Mouse (Mus musculus) forebrain, embryonic 13.5 days (tissue): ENCODE measurements at regions not wholly inside any gene's neighbourhood (a gene's known extent, or its start where the extent isn't known, plus 50 kb on each side); places are given as distances from the start of the nearest gene placed in this dataset.

Source experiments
- ATAC-seq: fragments of 200-750 bp; cut with Nextera tagmentation; 2 replicates; pipeline ENCODE4 v1.8.0; 2017
- H3K27ac ChIP-seq: fragments of 300-500 bp; sonication (generic); 2 replicates; pipeline ENCODE4 v1.5.1; 2015; ENCODE audit warnings: inconsistent platforms, mild to moderate bottlenecking, moderate library complexity
- H3K27me3 ChIP-seq: fragments of 300-500 bp; sonication (generic); 2 replicates; pipeline ENCODE4 v1.6.1; 2015; ENCODE audit warnings: mild to moderate bottlenecking, inconsistent platforms
- H3K36me3 ChIP-seq: fragments of 300-500 bp; sonication (generic); 2 replicates; pipeline ENCODE4 v1.6.1; 2015; ENCODE audit warnings: mild to moderate bottlenecking, inconsistent platforms; ENCODE audit not compliant: poor library complexity, severe bottlenecking
- H3K4me1 ChIP-seq: fragments of 300-500 bp; sonication (generic); 2 replicates; pipeline ENCODE4 v1.6.1; 2015; ENCODE audit warnings: inconsistent platforms
- H3K4me2 ChIP-seq: fragments of 300-500 bp; sonication (generic); 2 replicates; pipeline ENCODE4 v1.6.1; 2015; ENCODE audit warnings: inconsistent platforms, mild to moderate bottlenecking, moderate library complexity
- H3K4me3 ChIP-seq: fragments of 300-500 bp; sonication (generic); 2 replicates; pipeline ENCODE4 v1.5.1; 2015; ENCODE audit warnings: mild to moderate bottlenecking, inconsistent platforms
- H3K9ac ChIP-seq: fragments of 300-500 bp; sonication (generic); 2 replicates; pipeline ENCODE4 v1.6.1; 2015; ENCODE audit warnings: mild to moderate bottlenecking, inconsistent platforms
- H3K9me3 ChIP-seq: fragments of 300-500 bp; sonication (generic); replicated peaks from 2 replicates; pipeline ENCODE4 v1.6.1; 2016; ENCODE audit warnings: inconsistent platforms
- WGBS: fragments of 180-500 bp; shearing (Covaris S2); methylation state at CpG from one replicate; pipeline ENCODE4 v1.1.7; 2015; 5-methylcytosine and 5-hydroxymethylcytosine counted together

- Histone ChIP-seq H3K4me3 (no peak overlapping the region), H3K27me3 (no peaks in the 10 kb centered on the region), H3K27ac (no peak overlapping the region), H3K4me1 (peaks cover 15% of the 10 kb centered on the region), H3K9ac (no peak overlapping the region), H3K9me3 (no peaks in the 10 kb centered on the region), H3K36me3 (no peaks in the 10 kb centered on the region), H3K4me2 (no peak overlapping the region)
- WGBS = 89% methylated on average over 7 of the region's 7 CpGs
- ATAC-seq = no peak
Observed at GRCm38 (mm10) chr17:84009966-84010365, 162.2 kb upstream of the Haao start.

GRCm38 (mm10) chr17:84009194-84009593, 161.4 kb upstream of the Haao start:
- H3K4me1 ChIP-seq = peaks cover 17% of the 10 kb centered on the region
- no peak overlapping the region for H3K27ac ChIP-seq
- WGBS = 62% methylated on average over 8 of the region's 8 CpGs
- H3K9me3 ChIP-seq = no peaks in the 10 kb centered on the region
- H3K36me3 ChIP-seq = no peaks in the 10 kb centered on the region
- H3K9ac ChIP-seq = no peak overlapping the region
- no peak overlapping the region for H3K4me2 ChIP-seq
- H3K4me3 ChIP-seq = no peak overlapping the region
- H3K27me3 ChIP-seq = no peaks in the 10 kb centered on the region
- peak; percentile 80 for ATAC-seq

DNA sequence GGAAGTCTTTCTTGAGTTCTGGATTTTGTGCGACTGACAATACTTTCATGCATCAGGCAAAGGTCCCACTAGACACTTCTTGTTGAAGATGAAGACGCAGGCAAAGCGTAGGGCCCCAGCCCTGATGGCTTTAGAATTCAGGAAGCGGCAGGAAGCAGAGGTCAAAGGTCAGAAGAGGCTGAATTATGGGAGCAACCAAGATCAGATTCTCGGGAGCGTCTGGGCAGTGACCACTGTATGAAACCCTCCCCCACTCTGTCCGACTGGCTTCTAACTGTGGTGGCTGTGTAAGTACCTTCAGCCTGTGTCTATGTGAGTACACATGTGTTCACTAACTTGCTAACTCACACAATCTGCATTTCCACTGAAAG, 160.9 kb upstream of the Haao start:
- Histone ChIP-seq H3K9ac (no peak overlapping the region), H3K27me3 (no peaks in the 10 kb centered on the region), H3K36me3 (no peaks in the 10 kb centered on the region), H3K4me1 (peaks cover 23% of the 10 kb centered on the region), H3K4me2 (no peak overlapping the region), H3K4me3 (no peak overlapping the region), H3K27ac (no peak overlapping the region), H3K9me3 (no peaks in the 10 kb centered on the region)
- no peak for ATAC-seq
- 78% methylated on average over 7 of the region's 7 CpGs for WGBS

GRCm38 (mm10) chr17:84008035-84008681, 160.4 kb upstream of the Haao start:
- H3K4me2 ChIP-seq = no peak overlapping the region
- no peak for ATAC-seq
- H3K4me1 ChIP-seq = peaks cover 23% of the 10 kb centered on the region
- no peaks in the 10 kb centered on the region for H3K27me3 ChIP-seq
- no peak overlapping the region for H3K9ac ChIP-seq
- H3K9me3 ChIP-seq = no peaks in the 10 kb centered on the region
- no peaks in the 10 kb centered on the region for H3K36me3 ChIP-seq
- H3K27ac ChIP-seq = no peak overlapping the region
- no peak overlapping the region for H3K4me3 ChIP-seq
- WGBS = 92% methylated on average over 12 of the region's 12 CpGs

DNA sequence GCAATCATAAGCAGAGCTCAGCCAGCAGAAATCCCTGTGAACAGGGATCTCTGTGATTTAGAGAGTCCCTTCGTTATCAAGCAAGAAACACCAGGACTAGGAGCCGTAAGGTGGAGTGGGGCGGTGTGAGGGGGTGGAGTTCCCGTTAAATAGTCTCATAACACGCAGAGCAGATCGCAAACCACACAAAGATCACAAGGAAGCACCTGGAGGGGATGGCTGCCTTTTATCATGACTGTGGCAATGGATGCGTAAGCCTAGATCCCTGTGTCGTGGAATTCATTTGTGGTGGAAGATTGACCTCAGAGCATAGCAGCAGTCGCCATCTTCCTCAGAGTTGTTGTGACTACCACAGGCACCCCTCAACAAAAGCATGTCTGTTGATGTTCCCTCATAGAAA, 159.0 kb upstream of the Haao start:
- Histone ChIP-seq H3K4me3 (no peak overlapping the region), H3K27ac (no peak overlapping the region), H3K27me3 (no peaks in the 10 kb centered on the region), H3K9me3 (no peaks in the 10 kb centered on the region), H3K4me1 (peaks cover 23% of the 10 kb centered on the region), H3K4me2 (no peak overlapping the region), H3K9ac (no peak overlapping the region), H3K36me3 (no peaks in the 10 kb centered on the region)
- ATAC-seq = no peak
- 87% methylated on average over 9 of the region's 9 CpGs for WGBS

GRCm38 (mm10) chr17:84004237-84004636, 156.5 kb upstream of the Haao start:
- Histone ChIP-seq H3K36me3 (no peaks in the 10 kb centered on the region), H3K4me2 (no peak overlapping the region), H3K4me1 (peaks cover 12% of the 10 kb centered on the region), H3K4me3 (no peak overlapping the region), H3K9me3 (no peaks in the 10 kb centered on the region), H3K9ac (no peak overlapping the region), H3K27me3 (no peaks in the 10 kb centered on the region), H3K27ac (no peak overlapping the region)
- 32% methylated on average over 6 of the region's 6 CpGs for WGBS
- no peak for ATAC-seq

DNA sequence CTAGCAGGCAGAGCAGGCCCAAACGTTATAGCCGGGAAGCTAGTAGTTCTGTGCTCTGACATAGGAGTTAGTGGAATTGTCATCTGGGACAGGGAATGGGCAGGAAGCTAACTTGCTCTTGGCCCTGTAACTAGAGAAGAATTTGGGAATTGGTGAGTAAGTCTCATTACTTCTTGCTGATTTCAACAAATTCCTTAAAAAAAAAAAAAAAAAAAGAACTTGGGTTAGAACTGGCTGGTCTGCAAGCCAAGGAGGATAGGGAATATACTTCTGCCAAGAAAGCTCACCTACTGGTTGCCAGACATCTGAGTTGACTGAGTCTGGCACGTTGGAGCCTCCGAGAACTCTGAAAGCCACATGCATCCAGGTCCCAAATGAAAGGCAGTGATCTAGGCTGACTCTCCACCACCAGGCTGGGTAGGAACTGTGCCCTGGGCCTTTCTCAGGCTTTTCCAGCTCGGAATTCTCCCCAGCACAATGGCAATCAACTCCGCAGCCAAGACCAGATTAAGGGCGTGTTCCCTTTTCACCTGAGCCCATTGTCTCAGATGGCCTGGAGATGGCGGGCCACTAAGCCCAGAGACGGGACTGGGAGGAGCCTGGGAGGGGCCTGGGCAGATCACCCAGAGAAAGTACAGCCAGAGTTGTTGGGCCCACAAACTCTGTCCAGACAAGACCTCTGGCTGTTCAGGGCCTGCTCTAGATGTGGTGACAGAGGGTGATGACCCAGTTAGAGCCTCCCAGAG, 155.9 kb upstream of the Haao start:
- no peak overlapping the region for H3K27ac ChIP-seq
- no peak for ATAC-seq
- peaks cover 8% of the 10 kb centered on the region; the same call in 1 of the 2 replicates for H3K4me1 ChIP-seq
- H3K9me3 ChIP-seq = no peaks in the 10 kb centered on the region
- H3K27me3 ChIP-seq = no peaks in the 10 kb centered on the region
- H3K36me3 ChIP-seq = no peaks in the 10 kb centered on the region
- H3K4me3 ChIP-seq = no peak overlapping the region
- 34% methylated on average over 9 of the region's 9 CpGs for WGBS
- no peak overlapping the region for H3K9ac ChIP-seq
- no peak overlapping the region for H3K4me2 ChIP-seq

DNA sequence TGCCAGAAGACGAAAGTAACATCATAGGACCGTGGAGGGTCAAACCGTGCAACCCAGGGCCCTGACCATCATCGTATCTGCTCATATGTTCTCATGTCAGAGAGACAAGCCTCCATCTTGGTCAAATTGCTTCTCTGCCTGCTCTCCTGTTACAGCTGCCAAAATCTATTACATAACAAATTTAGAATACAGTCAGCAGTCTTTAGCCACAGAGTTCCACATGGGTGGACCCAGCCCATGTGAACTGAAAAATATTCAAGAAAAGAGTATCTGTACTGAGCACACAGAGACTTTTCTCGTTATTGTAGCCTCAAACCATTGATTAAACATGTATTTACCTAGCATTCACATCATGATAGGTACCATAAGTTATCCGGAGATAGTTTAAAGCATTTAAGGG, 155.2 kb upstream of the Haao start:
- WGBS = 93% methylated on average over 6 of the region's 6 CpGs
- Histone ChIP-seq H3K4me2 (no peak overlapping the region), H3K36me3 (no peaks in the 10 kb centered on the region), H3K9me3 (no peaks in the 10 kb centered on the region), H3K9ac (no peak overlapping the region), H3K4me3 (no peak overlapping the region), H3K27me3 (no peaks in the 10 kb centered on the region), H3K27ac (no peak overlapping the region), H3K4me1 (peaks cover 8% of the 10 kb centered on the region; the same call in 1 of the 2 replicates)
- no peak for ATAC-seq

GRCm38 (mm10) chr17:84002327-84002726, 154.6 kb upstream of the Haao start:
- no peak overlapping the region for H3K4me2 ChIP-seq
- H3K4me1 ChIP-seq = peaks cover 8% of the 10 kb centered on the region; the same call in 1 of the 2 replicates
- no peaks in the 10 kb centered on the region for H3K36me3 ChIP-seq
- H3K27me3 ChIP-seq = no peaks in the 10 kb centered on the region
- no peak for ATAC-seq
- no peaks in the 10 kb centered on the region for H3K9me3 ChIP-seq
- WGBS = 93% methylated on average over 16 of the region's 16 CpGs
- H3K4me3 ChIP-seq = no peak overlapping the region
- H3K9ac ChIP-seq = no peak overlapping the region
- no peak overlapping the region for H3K27ac ChIP-seq

DNA sequence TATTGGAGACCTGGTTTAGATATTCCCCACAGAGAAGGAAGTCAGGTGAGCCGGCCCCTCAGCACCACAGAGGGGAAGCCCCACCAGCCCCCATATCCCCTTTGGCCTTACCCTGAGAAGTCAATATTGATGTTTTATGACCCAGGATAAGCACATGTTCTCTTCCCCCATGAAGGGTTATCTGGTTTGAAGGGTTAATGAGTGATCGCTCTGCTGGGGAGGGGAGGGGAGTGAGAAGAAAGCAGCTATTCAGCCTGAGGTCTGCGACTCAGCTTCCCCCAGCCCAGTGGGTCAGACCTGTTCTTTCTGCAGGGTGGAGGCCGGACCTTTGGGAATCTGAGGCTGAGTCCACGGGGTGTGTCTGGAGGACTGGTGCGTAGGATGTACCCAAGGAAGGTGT, 152.4 kb upstream of the Haao start:
- ATAC-seq = no peak
- Histone ChIP-seq H3K27me3 (no peaks in the 10 kb centered on the region), H3K4me1 (peaks cover 8% of the 10 kb centered on the region; the same call in 1 of the 2 replicates), H3K9me3 (no peaks in the 10 kb centered on the region), H3K4me2 (no peak overlapping the region), H3K36me3 (no peaks in the 10 kb centered on the region), H3K27ac (no peak overlapping the region), H3K4me3 (no peak overlapping the region), H3K9ac (no peak overlapping the region)
- 73% methylated on average over 6 of the region's 6 CpGs for WGBS

- no peak overlapping the region for H3K9ac ChIP-seq
- no peak overlapping the region for H3K27ac ChIP-seq
- H3K27me3 ChIP-seq = no peaks in the 10 kb centered on the region
- H3K36me3 ChIP-seq = no peaks in the 10 kb centered on the region
- peaks cover 4% of the 10 kb centered on the region; the same call in 1 of the 2 replicates for H3K4me1 ChIP-seq
- H3K4me2 ChIP-seq = no peak overlapping the region
- H3K9me3 ChIP-seq = no peaks in the 10 kb centered on the region
- 83% methylated on average over 10 of the region's 10 CpGs for WGBS
- no peak for ATAC-seq
- H3K4me3 ChIP-seq = no peak overlapping the region
Observed at GRCm38 (mm10) chr17:83998972-83999545, 151.3 kb upstream of the Haao start.

- no peak overlapping the region for H3K4me3 ChIP-seq
- no peak overlapping the region for H3K9ac ChIP-seq
- H3K9me3 ChIP-seq = no peaks in the 10 kb centered on the region
- ATAC-seq = no peak
- no peaks in the 10 kb centered on the region for H3K36me3 ChIP-seq
- WGBS = 94% methylated on average over 7 of the region's 7 CpGs
- H3K27ac ChIP-seq = no peak overlapping the region
- no peak overlapping the region for H3K4me2 ChIP-seq
- H3K27me3 ChIP-seq = no peaks in the 10 kb centered on the region
- no peaks in the 10 kb centered on the region for H3K4me1 ChIP-seq
Observed at GRCm38 (mm10) chr17:83998341-83998740, 150.6 kb upstream of the Haao start.
